ENCODE assay signal across 10 mouse cellular contexts in the genomic region with DNA sequence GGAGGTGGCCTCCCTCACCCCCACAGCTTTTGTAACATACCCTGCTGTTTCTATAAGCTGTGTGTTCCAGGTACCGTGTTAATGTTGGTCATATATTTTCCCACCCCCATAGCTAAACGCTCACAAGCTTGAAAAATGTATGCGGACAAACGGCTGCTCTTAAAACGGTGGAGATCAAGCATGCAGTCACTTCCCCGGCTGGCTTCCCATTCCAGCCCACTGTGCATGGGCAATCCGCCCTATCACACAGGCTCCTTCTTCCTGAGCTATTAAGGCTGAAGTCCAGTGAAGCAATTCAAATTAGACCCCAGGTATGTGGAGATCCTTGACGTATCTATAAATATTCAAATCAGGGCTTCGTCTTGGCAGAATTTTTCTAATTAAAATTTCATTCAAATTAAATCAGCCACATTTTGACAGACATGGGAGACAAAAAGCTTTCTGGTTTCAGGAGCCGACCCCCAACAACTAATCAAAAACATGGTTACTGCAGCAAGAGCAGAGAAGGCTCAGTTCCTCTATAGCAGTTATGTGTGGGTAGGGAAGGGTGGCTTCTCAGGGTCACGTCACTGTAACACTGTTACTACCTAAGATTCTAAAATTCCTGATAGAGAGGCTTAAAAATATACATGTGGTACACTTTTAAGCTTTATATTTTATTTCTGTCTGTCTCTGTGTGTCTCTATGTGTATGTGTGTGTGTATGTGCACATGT.
A peak's percentile ranks its signal among the peaks of the same experiment; 100 is the strongest.
DNase-seq lines count a peak whose midpoint lies in the region; ATAC-seq lines count a peak whose summit lies in the region.
"Had no signal": no experiment of that assay in that cellular context is flagged by ENCODE, and none has a peak within 500 bp of the region (broad histone marks: within the 10 kb centered on the region; RNA-seq: fewer than 3 reads in every experiment).

No protein-coding gene starts in this region.

- DNase-seq in neural tube, embryonic 11.5 days (ENCODE audit: low spot score), result peak; percentile 21
- no peak for DNase-seq in neural tube, embryonic 10.5 days (ENCODE audit: extremely low spot score, low spot score)
- DNase-seq in frontal cortex, postnatal 36 days (ENCODE audit: low spot score in 2 of 2), result no peak
- DNase-seq in liver, embryonic 11.5 days (ENCODE audit: low spot score), result no peak
- DNase-seq in adipocyte (ENCODE audit: low spot score), result no peak

- H3K36me3 ChIP-seq in heart, embryonic 12.5 days, result no peaks in the 10 kb centered on the region
- no peaks in the 10 kb centered on the region for H3K36me3 ChIP-seq in heart, embryonic 11.5 days (ENCODE audit: control insufficient read depth, insufficient read depth, low read length)
- H3K36me3 ChIP-seq in neural tube, embryonic 11.5 days (ENCODE audit: control insufficient read depth, insufficient read depth, low read length), result no peaks in the 10 kb centered on the region
- H3K36me3 ChIP-seq in hindbrain, embryonic 13.5 days, result no peaks in the 10 kb centered on the region
- H3K36me3 ChIP-seq in liver, embryonic 11.5 days (ENCODE audit: control insufficient read depth, insufficient read depth, low read length), result no peaks in the 10 kb centered on the region

- no peaks in the 10 kb centered on the region for H3K27me3 ChIP-seq in heart, embryonic 12.5 days (replicated peaks)
- H3K27me3 ChIP-seq in heart, embryonic 11.5 days (ENCODE audit: control insufficient read depth, insufficient read depth, low read length), result no peaks in the 10 kb centered on the region
- no peaks in the 10 kb centered on the region for H3K27me3 ChIP-seq in neural tube, embryonic 11.5 days (ENCODE audit: control insufficient read depth, insufficient read depth, low read length)
- H3K27me3 ChIP-seq in hindbrain, embryonic 13.5 days, result no peaks in the 10 kb centered on the region
- H3K27me3 ChIP-seq in liver, embryonic 11.5 days (replicated peaks; ENCODE audit: control insufficient read depth, insufficient read depth, low read length), result no peaks in the 10 kb centered on the region

- 0 out of 2 replicates have a peak overlapping the region, but pooled peaks have one; percentile 3 for H3K9ac ChIP-seq in heart, embryonic 12.5 days
- H3K9ac ChIP-seq in heart, embryonic 11.5 days (ENCODE audit: low read depth, low read length), result no peak overlapping the region
- H3K9ac ChIP-seq in neural tube, embryonic 11.5 days (ENCODE audit: low read length), result no peak overlapping the region
- peak overlapping the region; percentile 64 for H3K9ac ChIP-seq in hindbrain, embryonic 13.5 days
- no peak overlapping the region for H3K9ac ChIP-seq in liver, embryonic 11.5 days (ENCODE audit: low read depth, low read length)
- H3K9ac ChIP-seq: lung, embryonic 14.5 days had no signal

- H3K4me3 ChIP-seq in heart, embryonic 12.5 days, result no peak overlapping the region
- no peak overlapping the region for H3K4me3 ChIP-seq in heart, embryonic 11.5 days (ENCODE audit: low read depth, low read length)
- H3K4me3 ChIP-seq in neural tube, embryonic 11.5 days (ENCODE audit: low read depth, low read length), result no peak overlapping the region
- H3K4me3 ChIP-seq in hindbrain, embryonic 13.5 days, result no peak overlapping the region
- H3K4me3 ChIP-seq in liver, embryonic 11.5 days (ENCODE audit: low read depth, low read length), result no peak overlapping the region
- H3K4me3 ChIP-seq: myocyte had no signal

- no peak for ATAC-seq in heart, embryonic 12.5 days (ENCODE audit: insufficient number of reproducible peaks, low FRiP score)
- ATAC-seq in heart, embryonic 11.5 days (replicated peaks; ENCODE audit: insufficient number of reproducible peaks, low FRiP score, low TSS enrichment), result no peak
- no peak for ATAC-seq in neural tube, embryonic 11.5 days (ENCODE audit: insufficient read depth, low FRiP score, low TSS enrichment)
- ATAC-seq in hindbrain, embryonic 13.5 days (ENCODE audit: low FRiP score), result peak; percentile 78
- no peak for ATAC-seq in liver, embryonic 11.5 days (replicated peaks; ENCODE audit: low FRiP score)

- H3K4me2 ChIP-seq in heart, embryonic 12.5 days, result peak overlapping the region; percentile 15; the same call in 1 of the 2 replicates
- no peak overlapping the region for H3K4me2 ChIP-seq in heart, embryonic 11.5 days
- no peak overlapping the region for H3K4me2 ChIP-seq in neural tube, embryonic 11.5 days (ENCODE audit: low read depth)
- peak overlapping the region; percentile 17 for H3K4me2 ChIP-seq in hindbrain, embryonic 13.5 days
- H3K4me2 ChIP-seq in liver, embryonic 11.5 days, result no peak overlapping the region
- H3K4me2 ChIP-seq: lung, embryonic 14.5 days had no signal

- peaks cover 34% of the 10 kb centered on the region for H3K4me1 ChIP-seq in heart, embryonic 12.5 days (replicated peaks)
- H3K4me1 ChIP-seq in heart, embryonic 11.5 days (ENCODE audit: control insufficient read depth, insufficient read depth, low read length), result peaks cover 14% of the 10 kb centered on the region
- peaks cover 15% of the 10 kb centered on the region; the same call in 1 of the 2 replicates for H3K4me1 ChIP-seq in neural tube, embryonic 11.5 days (ENCODE audit: control insufficient read depth, insufficient read depth, low read length)
- H3K4me1 ChIP-seq in hindbrain, embryonic 13.5 days (replicated peaks), result peaks cover 64% of the 10 kb centered on the region
- no peaks in the 10 kb centered on the region; the same call in 1 of the 2 replicates for H3K4me1 ChIP-seq in liver, embryonic 11.5 days (replicated peaks; ENCODE audit: control insufficient read depth, insufficient read depth, low read length)

- H3K27ac ChIP-seq in heart, embryonic 12.5 days (ENCODE audit: poor library complexity, severe bottlenecking), result no peak overlapping the region; the same call in 1 of the 2 replicates
- H3K27ac ChIP-seq in heart, embryonic 11.5 days (ENCODE audit: low read depth, low read length), result no peak overlapping the region
- H3K27ac ChIP-seq in neural tube, embryonic 11.5 days (ENCODE audit: low read depth, low read length), result peak overlapping the region; percentile 58; the same call in 1 of the 2 replicates
- H3K27ac ChIP-seq in hindbrain, embryonic 13.5 days, result peak overlapping the region; percentile 88
- no peak overlapping the region for H3K27ac ChIP-seq in liver, embryonic 11.5 days (ENCODE audit: low read depth, low read length)

- WGBS in heart, embryonic 12.5 days, result 57% methylated on average over 11 of the region's 11 CpGs
- WGBS in heart, embryonic 11.5 days (ENCODE audit: insufficient replicate concordance), result 64% methylated on average over 11 of the region's 11 CpGs
- 47% methylated on average over 11 of the region's 11 CpGs for WGBS in neural tube, embryonic 11.5 days
- 25% methylated on average over 11 of the region's 11 CpGs for WGBS in hindbrain, embryonic 13.5 days
- WGBS in liver, embryonic 11.5 days, result 73% methylated on average over 11 of the region's 11 CpGs

- no peaks in the 10 kb centered on the region for H3K9me3 ChIP-seq in heart, embryonic 12.5 days (replicated peaks)
- no peaks in the 10 kb centered on the region for H3K9me3 ChIP-seq in heart, embryonic 11.5 days (replicated peaks; ENCODE audit: control insufficient read depth, low read length)
- no peaks in the 10 kb centered on the region for H3K9me3 ChIP-seq in neural tube, embryonic 11.5 days (ENCODE audit: control insufficient read depth, low read length)
- no peaks in the 10 kb centered on the region for H3K9me3 ChIP-seq in hindbrain, embryonic 13.5 days
- H3K9me3 ChIP-seq in liver, embryonic 11.5 days (ENCODE audit: control insufficient read depth, low read length), result no peaks in the 10 kb centered on the region

Comparison
In these comparisons a context has a peak if more than half of its experiments do, and no peak if none do; other contexts are left out.
1. H3K4me2 ChIP-seq: peak in heart, embryonic 12.5 days (single experiment) and hindbrain, embryonic 13.5 days (single experiment); none in heart, embryonic 11.5 days (single experiment), neural tube, embryonic 11.5 days (single experiment) and liver, embryonic 11.5 days (single experiment).
2. H3K9ac ChIP-seq: peak in heart, embryonic 12.5 days (single experiment) and hindbrain, embryonic 13.5 days (single experiment); none in heart, embryonic 11.5 days (single experiment), neural tube, embryonic 11.5 days (single experiment) and liver, embryonic 11.5 days (single experiment).
3. H3K27ac ChIP-seq: peak in neural tube, embryonic 11.5 days (single experiment) and hindbrain, embryonic 13.5 days (single experiment); none in heart, embryonic 12.5 days (single experiment), heart, embryonic 11.5 days (single experiment) and liver, embryonic 11.5 days (single experiment).